Mouse (Mus musculus) thymus, postnatal 36 days (tissue): Measurements from ENCODE around the gene Gtf2ird1.
A peak's percentile ranks its signal among the peaks of the same experiment; 100 is the strongest.

Experiments used
- DNase-seq, 2 experiments: peaks; one replicate each; pipeline ENCODE4 v3.0.0; 2022; ENCODE audit warnings: mixed read lengths in 2 of 2

The Gtf2ird1 gene

GRCm38 (mm10) chr5:134312691-134313450, 143.6 kb downstream of the Gtf2ird1 start:
- DNase-seq: peak; percentile 27 to 46

- DNase-seq: no peak
These were observed 144.6 kb downstream of the Gtf2ird1 start for GRCm38 (mm10) chr5:134311894-134312411.

GRCm38 (mm10) chr5:134310201-134310600, 146.3 kb downstream of the Gtf2ird1 start:
- DNase-seq: no peak

GRCm38 (mm10) chr5:134309345-134309744, 147.2 kb downstream of the Gtf2ird1 start:
- DNase-seq: no peak
